Mouse (Mus musculus): ENCODE data around the gene Stat4.
"Not testable (repeated sequence)": the region's sequence is repeated elsewhere in the genome, so short reads cannot be mapped to it uniquely, and the experiment has no call there.

DNA sequence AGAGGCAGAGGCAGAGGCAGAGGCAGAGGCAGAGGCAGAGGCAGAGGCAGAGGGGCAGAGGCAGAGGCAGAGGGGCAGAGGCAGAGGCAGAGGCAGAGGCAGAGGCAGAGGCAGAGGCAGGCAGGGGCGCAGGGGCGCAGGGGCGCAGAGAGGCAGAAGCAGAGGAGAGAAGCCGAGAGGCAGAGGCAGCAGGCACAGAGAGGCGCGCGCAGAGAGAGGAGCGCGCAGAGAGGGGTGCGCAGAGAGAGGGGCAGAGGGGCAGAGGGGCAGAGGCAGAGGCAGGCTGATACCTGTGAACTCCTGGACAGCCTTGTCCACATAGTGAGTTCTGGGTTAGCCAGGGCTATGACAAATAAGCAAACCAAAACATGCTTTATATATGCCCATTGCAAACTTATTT, 59.9 kb downstream of the Stat4 start:
- TF ChIP-seq POLR2A (IDR thresholded peaks at IDR 0.05; ENCODE audit: insufficient read depth, low read length); CTCF (IDR thresholded peaks at IDR 0.05; ENCODE audit: low read depth, low read length): not testable (repeated sequence)
